Mouse (Mus musculus) kidney, adult 2 months (tissue): ENCODE measurements around the gene Ralgapa1. TPM values are rescaled to one million over a fixed set of nuclear protein-coding genes. Genes with fewer than 3 reads are reported as not detected.

Experiments used
- DNase-seq: peaks from one replicate; pipeline ENCODE4 v3.0.0; 2021
- H3K27ac ChIP-seq: fragments of 200-500 bp; 2 replicates; pipeline ENCODE4 v1.5.1; 2012; ENCODE audit warnings: low read depth, low read length, control low read depth, inconsistent platforms; ENCODE audit not compliant: insufficient read depth
- H3K27me3 ChIP-seq: fragments of 200-500 bp; replicated peaks from 2 replicates; pipeline ENCODE4 v1.6.1; 2012; ENCODE audit warnings: mild to moderate bottlenecking, moderate library complexity, low read length, inconsistent platforms; ENCODE audit not compliant: control insufficient read depth, insufficient read depth
- H3K36me3 ChIP-seq: fragments of 200-500 bp; 2 replicates; pipeline ENCODE4 v1.6.1; 2012; ENCODE audit warnings: mild to moderate bottlenecking, moderate library complexity, low read length, inconsistent platforms; ENCODE audit not compliant: control insufficient read depth, insufficient read depth
- H3K4me1 ChIP-seq: fragments of 200-500 bp; 2 replicates; pipeline ENCODE4 v1.6.1; 2011; ENCODE audit warnings: low read length; ENCODE audit not compliant: control insufficient read depth, insufficient read depth
- H3K4me3 ChIP-seq: fragments of 200-500 bp; 2 replicates; pipeline ENCODE4 v1.5.1; 2011; ENCODE audit warnings: mild to moderate bottlenecking, low read depth, low read length, control low read depth; ENCODE audit not compliant: insufficient read depth
- CTCF ChIP-seq: fragments of 200-500 bp; conservative IDR thresholded peaks from 2 replicates; pipeline ENCODE4 v1.5.1; 2011; ENCODE audit warnings: low read depth, mild to moderate bottlenecking, control low read depth, low read length, moderate library complexity, mixed read lengths; ENCODE audit not compliant: insufficient read depth, insufficient read length
- POLR2A ChIP-seq: fragments of 200-500 bp; IDR thresholded peaks from one replicate; pipeline ENCODE4 v1.6.1; 2011; ENCODE audit warnings: low read depth, low read length, control low read depth
- WGBS: fragments of 180-500 bp; shearing (Covaris S2); methylation state at CpG from one replicate; pipeline ENCODE4 v1.1.7; 2018; 5-methylcytosine and 5-hydroxymethylcytosine counted together
- polyA plus RNA-seq: library from polyadenylated mRNA; depleted of rRNA; stranded (reverse); fragments of >200 nt; gene quantifications from 2 replicates; pipeline ENCODE4 v1.2.3, GENCODE M21; 2012; rRNA removed

Gene Ralgapa1
- polyA plus RNA-seq = 20.2 and 24.3 TPM in 2 replicates

- WGBS = under 1% methylated on average over 77 of the region's 78 CpGs
- Histone ChIP-seq H3K4me3 (peak within 1 kb of the TSS; percentile 85), H3K36me3 (no peaks in the 10 kb centered on the region)
Measured at GRCm38 (mm10) chr12:55820661-55821314, at the start of gene Ralgapa1. Gene Ralgapa1, minus strand, starts transcription at chr12:55821167.

GRCm38 (mm10) chr12:55869622-55870322 lies 48.8 kb upstream of the Ralgapa1 start:
- no peak overlapping the region for H3K4me3 ChIP-seq
- H3K36me3 ChIP-seq = no peaks in the 10 kb centered on the region; the same call in 1 of the 2 replicates
- H3K4me1 ChIP-seq = no peaks in the 10 kb centered on the region
- 89% methylated on average over 5 of the region's 5 CpGs for WGBS
- TF ChIP-seq CTCF (no peak), POLR2A (no peak)
- H3K27ac ChIP-seq = no peak overlapping the region
- no peak for DNase-seq
- no peaks in the 10 kb centered on the region for H3K27me3 ChIP-seq

More at GRCm38 (mm10) chr12:55820661-55821314, at the start of gene Ralgapa1:
- H3K27ac ChIP-seq = peak within 1 kb of the TSS; percentile 32
- TF ChIP-seq POLR2A = peak; percentile 78
- TF ChIP-seq CTCF = no peak
- H3K27me3 ChIP-seq = no peaks in the 10 kb centered on the region
- no peaks in the 10 kb centered on the region; the same call in 1 of the 2 replicates for H3K4me1 ChIP-seq
- peak; percentile 92 for DNase-seq

- Histone ChIP-seq H3K4me1 (no peaks in the 10 kb centered on the region), H3K4me3 (no peak overlapping the region), H3K27me3 (no peaks in the 10 kb centered on the region), H3K36me3 (peaks cover 1% of the 10 kb centered on the region), H3K27ac (no peak overlapping the region)
- TF ChIP-seq POLR2A (no peak), CTCF (no peak)
- 94% methylated on average over 4 of the region's 4 CpGs for WGBS
- no peak for DNase-seq
Measured at GRCm38 (mm10) chr12:55867738-55868137, 46.8 kb upstream of the Ralgapa1 start.

- H3K27ac ChIP-seq = no peak overlapping the region
Measured at GRCm38 (mm10) chr12:55860631-55861030, 39.7 kb upstream of the Ralgapa1 start.

GRCm38 (mm10) chr12:55859409-55860349 lies 38.7 kb upstream of the Ralgapa1 start:
- TF ChIP-seq CTCF (no peak), POLR2A (no peak)
- H3K27me3 ChIP-seq = no peaks in the 10 kb centered on the region
- H3K4me3 ChIP-seq = no peak overlapping the region
- H3K4me1 ChIP-seq = no peaks in the 10 kb centered on the region
- H3K36me3 ChIP-seq = peaks cover 5% of the 10 kb centered on the region
- no peak overlapping the region for H3K27ac ChIP-seq
- no peak for DNase-seq
- WGBS = 92% methylated on average over 17 of the region's 17 CpGs

More at GRCm38 (mm10) chr12:55860631-55861030, 39.7 kb upstream of the Ralgapa1 start:
- TF ChIP-seq CTCF (no peak), POLR2A (no peak)
- no peak overlapping the region for H3K4me3 ChIP-seq
- DNase-seq = no peak
- peaks cover 5% of the 10 kb centered on the region for H3K36me3 ChIP-seq
- no peaks in the 10 kb centered on the region for H3K27me3 ChIP-seq
- H3K4me1 ChIP-seq = no peaks in the 10 kb centered on the region
- 96% methylated on average over 7 of the region's 7 CpGs for WGBS

GRCm38 (mm10) chr12:55850650-55851049 lies 29.7 kb upstream of the Ralgapa1 start:
- DNase-seq = no peak
- Histone ChIP-seq H3K27me3 (no peaks in the 10 kb centered on the region), H3K36me3 (no peaks in the 10 kb centered on the region; the same call in 1 of the 2 replicates)

More at GRCm38 (mm10) chr12:55850650-55851049, 29.7 kb upstream of the Ralgapa1 start:
- TF ChIP-seq POLR2A (no peak), CTCF (no peak)
- Histone ChIP-seq H3K27ac (no peak overlapping the region), H3K4me1 (no peaks in the 10 kb centered on the region), H3K4me3 (no peak overlapping the region)
